Mouse (Mus musculus) adrenal gland, postnatal 0 days (tissue): Measurements from ENCODE around the gene Myh14. TPM values are rescaled to one million over a fixed set of nuclear protein-coding genes. Genes with fewer than 3 reads are reported as not detected.

ENCODE experiments used
- polyA plus RNA-seq: library from polyadenylated mRNA; unstranded; fragments of >200 nt; fragmentation: Nextera tagmentation; extraction: Ambion mirVana; gene quantifications from 2 replicates; pipeline ENCODE4 v1.2.1, GENCODE M21; 2015

Gene Myh14
- 1.7 and 2.0 TPM in 2 replicates for polyA plus RNA-seq

DNA sequence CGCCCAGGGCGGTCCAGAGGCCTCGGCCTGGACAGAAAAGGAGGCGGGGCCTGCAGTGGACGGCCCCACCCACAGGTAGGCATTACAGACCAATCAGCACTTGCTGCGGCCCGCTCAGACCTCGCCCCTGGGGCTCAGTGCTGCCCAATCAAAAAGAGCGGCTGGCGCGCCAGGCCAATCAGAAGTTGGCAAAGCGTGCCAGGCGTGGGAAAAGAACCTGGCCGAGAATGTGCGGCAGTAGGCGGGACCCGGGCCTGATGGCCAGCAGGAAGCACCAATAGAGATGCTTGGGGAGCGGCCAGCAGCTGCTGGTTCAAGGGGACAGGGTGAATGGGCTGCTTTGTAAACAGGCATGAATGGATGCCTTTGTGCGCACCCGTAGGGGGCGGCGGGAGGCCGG, at the start of gene Myh14:
TSS of gene Myh14 (minus strand) at position 41 of the 400 bp plus-strand sequence.

DNA sequence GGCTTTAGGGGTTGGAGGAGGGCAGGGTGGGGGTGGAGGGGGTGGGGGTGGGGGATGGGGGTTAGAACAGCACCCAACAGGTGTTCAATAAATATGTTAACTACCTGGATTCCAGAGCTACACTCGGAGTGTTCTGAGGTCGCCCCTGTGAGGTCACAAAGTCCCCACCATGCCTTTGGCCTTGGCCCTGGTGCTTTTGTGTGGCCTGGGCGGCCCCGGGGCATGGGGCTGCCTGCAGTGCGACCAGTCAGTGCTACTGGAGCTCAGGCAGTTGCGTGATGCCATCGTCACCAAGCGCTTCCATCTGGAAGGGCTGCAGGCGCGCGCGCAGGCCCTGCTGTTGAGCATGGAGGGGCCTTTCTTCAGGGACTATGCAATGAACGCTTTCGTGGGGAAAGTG, 37.9 kb upstream of the Myh14 start, which contains the start of gene Izumo2:
TSS of gene Izumo2 (plus strand) at position 169 of the 400 bp plus-strand sequence.

DNA sequence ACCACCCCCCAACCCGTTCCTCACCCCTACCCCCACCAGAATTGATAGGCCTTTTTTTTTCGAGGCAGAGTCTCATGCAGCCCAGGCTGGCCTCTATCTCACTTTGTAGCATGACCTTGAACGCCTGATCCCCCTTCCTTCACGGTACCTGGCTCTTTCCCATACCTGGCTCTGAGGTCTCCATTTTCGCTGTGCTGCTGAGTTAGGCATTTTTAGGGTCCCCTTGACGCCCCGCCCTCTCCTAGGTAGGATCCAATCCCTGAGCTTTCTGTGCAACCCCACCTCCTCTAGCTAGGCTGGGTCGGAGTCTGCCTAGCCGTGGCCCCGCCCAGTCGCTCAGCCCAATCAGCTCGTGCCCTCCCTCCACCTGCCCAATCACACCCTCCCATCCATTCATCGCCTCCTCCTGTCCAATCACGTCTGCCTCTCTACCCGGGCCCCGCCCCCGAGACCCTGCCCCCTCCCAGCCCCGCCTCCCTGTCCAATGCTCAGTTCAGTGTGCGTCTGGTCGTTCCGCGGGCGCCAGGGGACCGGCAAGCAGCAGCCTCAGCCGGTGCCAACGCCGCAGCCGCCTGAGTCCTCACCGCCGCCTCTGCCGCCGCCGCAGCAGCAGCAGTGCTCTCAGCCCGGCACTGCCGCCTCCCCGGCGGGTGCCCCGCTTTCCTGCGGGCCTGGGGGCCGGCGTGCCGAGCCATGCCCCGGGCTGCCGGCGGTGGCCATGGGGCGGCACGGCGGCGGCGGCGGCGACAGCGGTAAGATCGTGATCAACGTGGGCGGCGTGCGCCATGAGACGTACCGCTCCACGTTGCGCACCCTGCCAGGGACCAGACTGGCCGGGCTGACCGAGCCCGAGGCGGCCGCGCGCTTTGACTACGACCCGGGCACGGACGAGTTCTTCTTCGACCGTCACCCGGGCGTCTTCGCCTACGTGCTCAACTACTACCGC, 80.0 kb downstream of the Myh14 start, which contains the start of gene Kcnc3:
TSS of gene Kcnc3 (plus strand) at position 263 of the 946 bp plus-strand sequence.

DNA sequence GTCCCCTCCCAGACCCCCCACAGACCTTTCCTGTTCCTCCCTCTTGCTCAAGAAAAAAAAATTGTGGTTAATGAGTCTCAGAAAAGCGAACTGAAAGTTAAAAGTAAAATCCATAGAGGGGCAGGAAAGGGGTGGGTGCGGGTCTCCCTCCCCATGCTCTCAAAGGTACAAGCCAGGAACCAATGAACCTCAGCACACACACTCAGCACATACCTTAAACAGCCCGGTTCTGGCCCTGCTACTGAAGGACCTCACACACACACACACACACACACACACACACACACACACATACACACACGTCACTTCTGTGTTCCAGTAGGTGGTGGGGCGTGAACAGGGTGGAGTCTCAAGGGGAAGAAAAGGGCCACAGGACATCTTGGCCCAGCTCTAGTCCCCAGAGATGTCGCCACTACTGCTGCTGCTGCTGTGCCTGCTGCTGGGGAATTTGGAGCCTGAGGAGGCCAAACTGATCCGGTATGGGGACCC, 98.4 kb downstream of the Myh14 start, which contains the start of gene Napsa:
TSS of gene Napsa (plus strand) at position 168 of the 489 bp plus-strand sequence.

Other genes starting within 250 kb of the Myh14 start
- 1.3 and 3.1 TPM in 2 replicates for gene Lrrc4b, start 241.8 kb downstream of the Myh14 start, polyA plus RNA-seq
- 1.4 and 2.2 TPM in 2 replicates for gene Aspdh, start 205.5 kb downstream of the Myh14 start, polyA plus RNA-seq
- gene Josd2, start 202.9 kb downstream of the Myh14 start, polyA plus RNA-seq: 53.4 and 55.2 TPM in 2 replicates
- gene Emc10, start 174.3 kb downstream of the Myh14 start, polyA plus RNA-seq: 102 and 104 TPM in 2 replicates
- 17.2 and 25.9 TPM in 2 replicates for gene Fam71e1, start 174.3 kb downstream of the Myh14 start, polyA plus RNA-seq
- 0.41 and 0.92 TPM in 2 replicates for gene Mybpc2, start 146.2 kb downstream of the Myh14 start, polyA plus RNA-seq
- gene Spib, start 138.8 kb downstream of the Myh14 start, polyA plus RNA-seq: 0.50 and 0.86 TPM in 2 replicates
- gene Pold1, start 122.0 kb downstream of the Myh14 start, polyA plus RNA-seq: 19.6 and 23.4 TPM in 2 replicates
- 63.2 and 98.6 TPM in 2 replicates for gene Nr1h2, start 116.9 kb downstream of the Myh14 start, polyA plus RNA-seq
- 3.6 and 4.3 TPM in 2 replicates for gene Napsa, start 98.5 kb downstream of the Myh14 start, polyA plus RNA-seq
- gene Kcnc3, start 80.2 kb downstream of the Myh14 start, polyA plus RNA-seq: 0.63 and 2.0 TPM in 2 replicates
- not detected in 2 replicates for gene Izumo2, start 37.9 kb upstream of the Myh14 start, polyA plus RNA-seq
- gene Vrk3, start 77.6 kb upstream of the Myh14 start, polyA plus RNA-seq: 25.8 and 41.4 TPM in 2 replicates
- 0.16 and 0.37 TPM in 2 replicates for gene Zfp473, start 80.2 kb upstream of the Myh14 start, polyA plus RNA-seq
- gene Nup62, start 145.2 kb upstream of the Myh14 start, polyA plus RNA-seq: 40.4 and 43.1 TPM in 2 replicates
- gene Il4i1, start 145.5 kb upstream of the Myh14 start, polyA plus RNA-seq: 0.52 and 1.9 TPM in 2 replicates
- gene Atf5, start 145.8 kb upstream of the Myh14 start, polyA plus RNA-seq: 8.1 and 9.7 TPM in 2 replicates
- gene Akt1s1, start 178.1 kb upstream of the Myh14 start, polyA plus RNA-seq: 103 and 124 TPM in 2 replicates
- gene Tbc1d17, start 178.2 kb upstream of the Myh14 start, polyA plus RNA-seq: 74.5 and 99.1 TPM in 2 replicates
- gene Pnkp, start 186.3 kb upstream of the Myh14 start, polyA plus RNA-seq: 41.8 and 51.0 TPM in 2 replicates
- 305 and 336 TPM in 2 replicates for gene Ptov1, start 198.9 kb upstream of the Myh14 start, polyA plus RNA-seq
- 65.4 and 92.8 TPM in 2 replicates for gene Med25, start 221.9 kb upstream of the Myh14 start, polyA plus RNA-seq
- gene Fuz, start 225.2 kb upstream of the Myh14 start, polyA plus RNA-seq: 23.0 and 35.1 TPM in 2 replicates